Mouse (Mus musculus) B cell, adult 67 days (primary cell): ENCODE results near the gene Mbd4. TPM values are rescaled to one million over a fixed set of nuclear protein-coding genes. Genes with fewer than 3 reads are reported as not detected.

Source experiments
- total RNA-seq, 2 experiments: library from RNA; stranded (reverse); gene quantifications; 4 replicates each; pipeline ENCODE4 v1.2.4; 2023

Mbd4 gene
- total RNA-seq = 10 to 100 TPM; 24.9 to 28.8 TPM

DNA sequence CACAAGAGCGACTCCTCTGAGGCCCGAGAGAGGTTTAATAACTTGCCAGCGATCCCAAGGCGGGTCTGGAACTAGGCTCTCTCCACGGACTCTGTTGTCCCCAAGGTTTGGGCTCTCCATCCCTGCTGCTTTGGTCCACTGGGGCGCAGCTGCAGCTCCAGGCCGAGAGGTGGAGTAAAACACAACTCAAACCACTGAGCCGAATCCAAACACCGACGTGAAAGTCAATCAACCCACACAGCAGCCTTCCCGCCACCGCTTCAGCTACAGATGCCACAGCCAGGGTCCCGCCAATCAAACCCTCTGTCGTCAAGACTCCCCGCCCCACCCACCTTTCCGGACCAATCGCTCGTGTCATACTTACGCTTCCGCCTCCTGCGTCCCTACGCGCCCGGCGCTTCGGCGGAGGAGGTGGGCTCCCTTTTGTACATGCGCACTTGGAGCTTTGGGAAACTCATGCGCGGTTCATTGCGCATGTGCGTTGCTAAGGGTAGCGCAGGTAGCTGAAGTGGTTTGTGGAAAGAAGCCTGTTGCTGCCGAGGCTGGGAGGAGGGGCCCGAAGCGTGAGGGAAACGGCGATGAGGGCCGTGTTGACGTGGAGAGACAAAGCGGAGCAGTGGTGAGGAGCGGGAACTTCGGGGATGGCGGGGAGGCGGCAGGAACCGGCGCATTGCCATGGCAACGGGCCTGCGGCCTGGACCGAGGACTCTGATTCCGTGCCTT, at the start of gene Mbd4, which contains the start of gene Ift122:
Gene Mbd4, minus strand, starts transcription at position 281 of the 723 bp plus-strand sequence.
Gene Ift122, plus strand, starts transcription at position 380 of the 723 bp plus-strand sequence.

DNA sequence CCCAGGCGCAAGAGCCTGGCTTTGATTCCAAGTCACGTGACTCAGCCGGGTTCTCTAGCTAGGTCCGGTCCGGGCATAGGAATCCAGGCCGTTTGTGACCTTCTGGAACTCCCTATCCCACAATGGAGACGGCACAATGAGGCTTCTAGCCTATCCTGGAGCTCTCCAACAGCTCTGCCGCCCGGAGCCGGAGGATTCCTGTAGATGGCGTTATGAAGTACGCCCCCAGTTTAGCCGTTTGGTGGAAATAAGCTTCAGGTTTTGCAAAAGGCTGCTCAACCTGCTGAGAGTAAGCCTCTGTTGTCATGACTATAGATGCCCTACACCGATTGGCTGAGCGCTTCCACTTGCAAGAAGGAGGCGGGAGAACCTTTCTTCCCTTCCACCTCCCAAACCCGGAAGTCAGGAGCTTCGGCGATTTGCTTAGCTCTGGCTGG, 15.0 kb downstream of the Mbd4 start, which contains the start of gene Efcab12:
Gene Efcab12, minus strand, starts transcription at position 252 of the 437 bp plus-strand sequence.

GRCm38 (mm10) chr6:115808488-115809231, 44.5 kb downstream of the Mbd4 start, which contains the start of gene Rpl32:
Gene Rpl32, minus strand, starts transcription at chr6:115808747.

Other genes with a start within 250 kb of the Mbd4 start
- gene Raf1, start 176.7 kb downstream of the Mbd4 start, total RNA-seq = 100 to 1,000 TPM; 152 to 173 TPM
- gene Tmem40, start 91.0 kb downstream of the Mbd4 start, total RNA-seq = not detected
- 1 to 10 TPM; 5.0 to 6.8 TPM for gene Cand2, start 78.8 kb downstream of the Mbd4 start, total RNA-seq
- gene Rpl32, start 44.6 kb downstream of the Mbd4 start, total RNA-seq = 1,000 to 10,000 TPM; 2,409 to 2,423 TPM
- gene Efcab12, start 15.0 kb downstream of the Mbd4 start, total RNA-seq = not detected
- 1 to 10 TPM; 2.4 to 7.5 TPM for gene Ift122, start 99 bp upstream of the Mbd4 start, total RNA-seq
- gene Rho, start 78.4 kb upstream of the Mbd4 start, total RNA-seq = under 1 TPM in 1 of 2 experiments, not detected in 1; 0.89 TPM
- gene H1foo, start 91.6 kb upstream of the Mbd4 start, total RNA-seq = not detected
- gene Plxnd1, start 141.6 kb upstream of the Mbd4 start, total RNA-seq = 10 to 100 TPM; 44.3 to 61.6 TPM